Mouse (Mus musculus) forebrain, postnatal 0 days (tissue): Measurements from ENCODE around the gene Vldlr. TPM values are rescaled to one million over a fixed set of nuclear protein-coding genes. Genes with fewer than 3 reads are reported as not detected.
A peak's percentile ranks its signal among the peaks of the same experiment; 100 is the strongest.

Experiments
- ATAC-seq: fragments of 200-750 bp; cut with Nextera tagmentation; 2 replicates; pipeline ENCODE4 v1.8.0; 2017; ENCODE audit warnings: mild to moderate bottlenecking, moderate library complexity
- DNase-seq: peaks from one replicate; pipeline ENCODE4 v3.0.0-alpha.2; 2015
- H3K27ac ChIP-seq: fragments of 300-500 bp; sonication (generic); 2 replicates; pipeline ENCODE4 v1.5.1; 2014; ENCODE audit warnings: low read depth, mild to moderate bottlenecking, antibody characterized with exemption, low read length, moderate library complexity, mixed read lengths
- H3K27me3 ChIP-seq: fragments of 300-500 bp; sonication (generic); 2 replicates; pipeline ENCODE4 v1.6.1; 2014; ENCODE audit warnings: mild to moderate bottlenecking, low read length, mixed read lengths; ENCODE audit not compliant: insufficient read depth
- H3K36me3 ChIP-seq: fragments of 300-500 bp; sonication (generic); 2 replicates; pipeline ENCODE4 v1.6.1; 2014; ENCODE audit warnings: mild to moderate bottlenecking, moderate library complexity; ENCODE audit not compliant: insufficient read depth
- H3K4me1 ChIP-seq: fragments of 300-500 bp; sonication (generic); 2 replicates; pipeline ENCODE4 v1.6.1; 2014; ENCODE audit warnings: antibody characterized with exemption; ENCODE audit not compliant: insufficient read depth
- H3K4me2 ChIP-seq: fragments of 300-500 bp; sonication (generic); 2 replicates; pipeline ENCODE4 v1.6.1; 2014; ENCODE audit warnings: low read depth, mild to moderate bottlenecking, moderate library complexity
- H3K4me3 ChIP-seq: fragments of 300-500 bp; sonication (generic); 2 replicates; pipeline ENCODE4 v1.5.1; 2014; ENCODE audit warnings: low read depth, low read length, mixed read lengths
- H3K9ac ChIP-seq: fragments of 300-500 bp; sonication (generic); 2 replicates; pipeline ENCODE4 v1.6.1; 2014; ENCODE audit warnings: mild to moderate bottlenecking
- H3K9me3 ChIP-seq: fragments of 300-500 bp; sonication (generic); 2 replicates; pipeline ENCODE4 v1.6.1; 2016; ENCODE audit warnings: low read length
- CTCF ChIP-seq: sonication (generic); IDR thresholded peaks from 2 replicates; pipeline ENCODE4 v1.5.1; 2016; ENCODE audit warnings: antibody characterized with exemption, control low read depth, low read depth
- WGBS: fragments of 180-500 bp; shearing (Covaris S2); extraction: QIAGEN DNeasy Blood & Tissue Kit; methylation state at CpG from one replicate; pipeline ENCODE4 v1.1.7; 2014; 5-methylcytosine and 5-hydroxymethylcytosine counted together
- polyA plus RNA-seq: library from polyadenylated mRNA; unstranded; fragments of >200 nt; fragmentation: Nextera tagmentation; extraction: Ambion mirVana; gene quantifications from 2 replicates; pipeline ENCODE4 v1.2.1, GENCODE M21; 2015
- total RNA-seq: library from RNA; depleted of rRNA; stranded (reverse); fragments of >200 nt; gene quantifications from 2 replicates; pipeline ENCODE4 v1.2.3, GENCODE M21; 2014

Vldlr gene
- total and polyA plus RNA-seq, 2 experiments from 2014 or later, result 41.0 to 65.3 TPM

- H3K27me3 ChIP-seq, result no peaks in the 10 kb centered on the region
- H3K27ac ChIP-seq, result peak overlapping the region; percentile 95
- peak overlapping the region; percentile 98 for H3K4me2 ChIP-seq
- ATAC-seq (peak; percentile 61), DNase-seq (peak; percentile 82)
- peaks cover 17% of the 10 kb centered on the region for H3K4me1 ChIP-seq
- no peak for TF ChIP-seq CTCF
- peak overlapping the region; percentile 86 for H3K4me3 ChIP-seq
- WGBS, result 2% methylated on average over 49 of the region's 52 CpGs
- H3K9me3 ChIP-seq, result no peaks in the 10 kb centered on the region
- H3K9ac ChIP-seq, result peak overlapping the region; percentile 84
- no peaks in the 10 kb centered on the region for H3K36me3 ChIP-seq
Measured at GRCm38 (mm10) chr19:27217404-27217940, 1.2 kb downstream of the Vldlr start.

DNA sequence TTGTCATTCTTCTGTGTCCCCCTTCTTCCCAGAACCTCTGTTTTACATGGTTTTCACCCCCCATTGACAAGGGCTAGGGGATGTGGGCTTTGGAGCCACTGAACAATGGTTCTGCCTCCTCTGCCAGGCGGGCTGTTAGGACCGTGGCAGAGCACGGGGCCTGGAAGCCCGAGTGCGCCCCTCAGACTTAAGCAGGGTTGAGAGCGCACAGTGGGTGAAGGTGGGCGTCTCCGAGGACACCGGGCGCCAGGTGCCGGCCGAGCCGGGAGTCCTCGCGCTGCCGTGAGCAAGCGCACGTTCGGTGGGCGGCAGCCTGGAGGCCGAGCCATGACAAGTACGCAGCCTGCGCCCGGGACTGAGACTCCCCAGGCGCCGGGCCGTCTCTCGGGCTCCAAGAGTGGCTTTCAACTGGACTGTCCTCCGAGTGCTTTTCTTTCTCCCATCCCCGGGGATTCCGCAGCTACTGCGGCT lies 1.7 kb downstream of the Vldlr start:
- no peak for TF ChIP-seq CTCF
- H3K9ac ChIP-seq, result peak overlapping the region; percentile 84
- WGBS, result 1% methylated on average over 32 of the region's 32 CpGs
- ATAC-seq (peak; percentile 36), DNase-seq (no peak)
- H3K27ac ChIP-seq, result peak overlapping the region; percentile 95
- H3K9me3 ChIP-seq, result no peaks in the 10 kb centered on the region
- H3K4me2 ChIP-seq, result peak overlapping the region; percentile 98
- H3K4me1 ChIP-seq, result peaks cover 17% of the 10 kb centered on the region
- H3K4me3 ChIP-seq, result peak overlapping the region; percentile 86
- H3K27me3 ChIP-seq, result no peaks in the 10 kb centered on the region
- H3K36me3 ChIP-seq, result no peaks in the 10 kb centered on the region

GRCm38 (mm10) chr19:27218561-27219262 lies 2.4 kb downstream of the Vldlr start:
- Histone ChIP-seq H3K4me2 (peak overlapping the region; percentile 98), H3K9ac (peak overlapping the region; percentile 84), H3K27ac (peak overlapping the region; percentile 95; the same call in 1 of the 2 replicates), H3K9me3 (no peaks in the 10 kb centered on the region), H3K27me3 (no peaks in the 10 kb centered on the region), H3K4me1 (peaks cover 17% of the 10 kb centered on the region), H3K36me3 (no peaks in the 10 kb centered on the region), H3K4me3 (peak overlapping the region; percentile 86)
- 1% methylated on average over 30 of the region's 30 CpGs for WGBS
- no peak for TF ChIP-seq CTCF
- DNase-seq (peak; percentile 65), ATAC-seq (no peak)

DNA sequence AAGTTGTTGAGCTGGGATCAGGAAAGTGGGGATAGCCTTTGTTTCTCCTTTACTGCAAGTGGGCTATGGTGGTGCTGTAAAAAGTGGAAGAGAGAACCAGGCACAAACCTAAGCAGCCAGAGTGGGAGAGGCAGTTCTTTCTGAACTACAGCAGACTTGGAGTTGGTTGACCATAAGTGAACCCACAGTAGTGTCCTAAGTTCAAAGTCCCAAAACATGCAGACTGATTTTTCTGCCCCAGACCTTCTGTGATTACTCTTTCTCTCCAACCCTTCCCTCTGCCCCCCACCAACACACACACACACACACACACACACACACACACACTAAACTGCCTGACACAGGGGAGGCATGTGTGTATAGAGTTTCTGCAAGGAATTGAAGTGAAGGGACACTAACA lies 3.3 kb downstream of the Vldlr start:
- no peaks in the 10 kb centered on the region for H3K9me3 ChIP-seq
- no peaks in the 10 kb centered on the region for H3K36me3 ChIP-seq
- H3K9ac ChIP-seq, result peak overlapping the region; percentile 84; the same call in 1 of the 2 replicates
- no peak for ATAC-seq
- no peak for DNase-seq
- H3K4me2 ChIP-seq, result peak overlapping the region; percentile 98
- no peak overlapping the region for H3K27ac ChIP-seq
- no peak for TF ChIP-seq CTCF
- H3K4me3 ChIP-seq, result peak overlapping the region; percentile 86
- H3K27me3 ChIP-seq, result no peaks in the 10 kb centered on the region
- peaks cover 17% of the 10 kb centered on the region for H3K4me1 ChIP-seq

- Histone ChIP-seq H3K4me2 (no peak overlapping the region), H3K4me3 (no peak overlapping the region), H3K4me1 (peaks cover 6% of the 10 kb centered on the region), H3K9ac (no peak overlapping the region), H3K36me3 (no peaks in the 10 kb centered on the region), H3K27ac (no peak overlapping the region), H3K9me3 (no peaks in the 10 kb centered on the region), H3K27me3 (no peaks in the 10 kb centered on the region)
- DNase-seq (no peak), ATAC-seq (no peak)
- no peak for TF ChIP-seq CTCF
- 82% methylated on average over 6 of the region's 6 CpGs for WGBS
Measured at GRCm38 (mm10) chr19:27223046-27223445, 6.8 kb downstream of the Vldlr start.

GRCm38 (mm10) chr19:27224356-27224755 lies 8.1 kb downstream of the Vldlr start:
- DNase-seq, result no peak
- Histone ChIP-seq H3K4me2 (no peak overlapping the region), H3K27ac (no peak overlapping the region), H3K4me1 (no peaks in the 10 kb centered on the region), H3K9me3 (no peaks in the 10 kb centered on the region), H3K9ac (no peak overlapping the region), H3K4me3 (no peak overlapping the region), H3K36me3 (no peaks in the 10 kb centered on the region), H3K27me3 (no peaks in the 10 kb centered on the region)
- TF ChIP-seq CTCF, result no peak
- WGBS, result 41% methylated on average over 1 of the region's 1 CpGs
- no peak for ATAC-seq

DNA sequence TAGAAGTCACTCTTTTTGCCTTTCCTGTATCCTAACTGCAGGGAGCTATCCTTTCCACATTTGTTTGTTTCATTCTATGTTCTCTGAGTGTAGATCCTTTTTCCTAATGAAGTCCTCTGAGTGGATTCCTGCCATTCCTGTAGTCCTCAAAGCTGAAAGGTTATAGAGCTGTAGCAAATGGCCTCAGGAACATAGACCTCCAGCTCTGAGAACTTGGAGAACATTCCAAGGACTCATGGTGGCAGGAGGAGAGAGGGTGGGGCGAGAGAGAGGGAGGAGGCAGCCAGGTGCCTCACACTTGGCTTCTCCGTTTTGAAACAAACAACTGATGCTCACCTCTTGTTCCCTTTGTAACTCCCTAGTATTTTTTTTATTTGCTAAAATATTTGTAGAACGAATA lies 10.3 kb downstream of the Vldlr start:
- H3K9ac ChIP-seq, result no peak overlapping the region
- no peak for TF ChIP-seq CTCF
- H3K9me3 ChIP-seq, result no peaks in the 10 kb centered on the region
- H3K27ac ChIP-seq, result no peak overlapping the region
- ATAC-seq (no peak), DNase-seq (no peak)
- H3K4me2 ChIP-seq, result no peak overlapping the region
- no peaks in the 10 kb centered on the region for H3K27me3 ChIP-seq
- 74% methylated on average over 3 of the region's 3 CpGs for WGBS
- no peaks in the 10 kb centered on the region for H3K4me1 ChIP-seq
- H3K36me3 ChIP-seq, result peaks cover 11% of the 10 kb centered on the region
- H3K4me3 ChIP-seq, result no peak overlapping the region
